Mouse (Mus musculus) stomach, embryonic 16.5 days (tissue): ENCODE measurements at regions not wholly inside any gene's neighbourhood (a gene's known extent, or its start where the extent isn't known, plus 50 kb on each side); places are given as distances from the start of the nearest gene placed in this dataset.

Source experiments
- ATAC-seq: fragments of 200-750 bp; cut with Nextera tagmentation; 2 replicates; pipeline ENCODE4 v1.8.0; 2017; ENCODE audit warnings: moderate number of reproducible peaks, moderate TSS enrichment; ENCODE audit not compliant: insufficient read depth, low FRiP score
- H3K27ac ChIP-seq: fragments of 300-500 bp; sonication (generic); 2 replicates; pipeline ENCODE4 v1.5.1; 2014; ENCODE audit warnings: low read length
- H3K27me3 ChIP-seq: fragments of 300-500 bp; sonication (generic); 2 replicates; pipeline ENCODE4 v1.6.1; 2014; ENCODE audit warnings: low read length, control low read depth, mixed read lengths; ENCODE audit not compliant: control insufficient read depth, insufficient read depth
- H3K36me3 ChIP-seq: fragments of 300-500 bp; sonication (generic); 2 replicates; pipeline ENCODE4 v1.6.1; 2014; ENCODE audit warnings: low read length; ENCODE audit not compliant: control insufficient read depth, insufficient read depth
- H3K4me1 ChIP-seq: fragments of 300-500 bp; sonication (generic); 2 replicates; pipeline ENCODE4 v1.6.1; 2014; ENCODE audit warnings: low read length, control low read depth, mixed read lengths; ENCODE audit not compliant: control insufficient read depth, insufficient read depth
- H3K4me2 ChIP-seq: fragments of 300-500 bp; sonication (generic); 2 replicates; pipeline ENCODE4 v1.6.1; 2014; ENCODE audit warnings: low read depth, low read length, mixed read lengths
- H3K4me3 ChIP-seq: fragments of 300-500 bp; sonication (generic); replicated peaks from 2 replicates; pipeline ENCODE4 v1.5.1; 2014; ENCODE audit warnings: mild to moderate bottlenecking, low read length
- H3K9ac ChIP-seq: fragments of 300-500 bp; sonication (generic); 2 replicates; pipeline ENCODE4 v1.6.1; 2014; ENCODE audit warnings: low read length
- H3K9me3 ChIP-seq: fragments of 300-500 bp; sonication (generic); replicated peaks from 2 replicates; pipeline ENCODE4 v1.6.1; 2016; ENCODE audit warnings: low read length, control low read depth; ENCODE audit not compliant: control insufficient read depth
- WGBS: fragments of 180-500 bp; shearing (Covaris S2); extraction: QIAGEN DNeasy Blood & Tissue Kit; methylation state at CpG from one replicate; pipeline ENCODE4 v1.1.7; 2014; 5-methylcytosine and 5-hydroxymethylcytosine counted together

- no peaks in the 10 kb centered on the region for H3K36me3 ChIP-seq
- WGBS: 58% methylated on average over 2 of the region's 2 CpGs
Measured at GRCm38 (mm10) chr1:73668691-73669090, 455.6 kb downstream of the Tns1 start.

DNA sequence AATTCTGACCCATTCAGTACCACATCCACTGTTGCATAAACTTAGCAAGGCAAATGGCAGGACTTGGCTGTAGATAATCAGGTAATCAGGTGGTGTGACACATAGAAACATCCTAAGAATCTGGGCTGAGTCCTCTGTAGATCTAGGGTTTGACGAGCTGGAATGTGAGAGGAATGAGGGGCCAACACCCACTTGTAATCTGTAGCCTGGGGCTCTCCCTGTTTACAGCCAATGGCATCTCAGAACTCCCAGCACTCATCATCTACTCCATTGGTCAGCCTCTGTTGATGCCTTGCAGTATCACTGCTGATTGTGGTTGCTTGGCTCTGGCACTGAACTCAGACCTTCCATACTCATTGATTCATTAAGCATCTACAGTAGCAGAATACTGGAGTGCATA, 460.7 kb downstream of the Tns1 start:
- Histone ChIP-seq H3K4me1 (no peaks in the 10 kb centered on the region), H3K4me2 (no peak overlapping the region), H3K27me3 (no peaks in the 10 kb centered on the region), H3K9ac (no peak overlapping the region), H3K36me3 (no peaks in the 10 kb centered on the region), H3K27ac (no peak overlapping the region), H3K9me3 (no peaks in the 10 kb centered on the region), H3K4me3 (no peak overlapping the region)
- no peak for ATAC-seq
- 43% methylated on average over 1 of the region's 1 CpGs for WGBS

More at GRCm38 (mm10) chr1:73668691-73669090, 455.6 kb downstream of the Tns1 start:
- no peaks in the 10 kb centered on the region for H3K27me3 ChIP-seq
- no peak overlapping the region for H3K9ac ChIP-seq
- no peaks in the 10 kb centered on the region for H3K4me1 ChIP-seq
- H3K4me2 ChIP-seq: no peak overlapping the region
- H3K9me3 ChIP-seq: no peaks in the 10 kb centered on the region
- no peak overlapping the region for H3K27ac ChIP-seq
- no peak for ATAC-seq
- H3K4me3 ChIP-seq: no peak overlapping the region

DNA sequence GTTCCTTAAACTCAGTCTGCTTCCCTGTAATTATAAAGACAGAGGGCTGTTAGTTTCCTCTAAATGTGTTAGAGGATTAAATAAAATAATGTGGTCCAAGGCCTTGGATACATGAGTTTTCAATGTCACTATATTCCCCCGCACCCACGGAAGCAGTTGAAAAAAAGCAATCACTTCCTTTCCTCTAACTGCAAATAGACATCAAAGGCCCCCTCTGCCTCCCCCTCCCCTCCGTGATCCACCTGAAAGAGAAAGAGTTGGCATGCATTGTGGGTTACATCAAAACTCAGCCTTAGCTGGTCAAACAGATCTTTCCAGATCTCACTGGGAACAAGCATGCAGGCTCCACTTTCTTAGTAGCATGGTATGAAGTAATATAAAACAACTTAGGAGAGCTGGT, 479.2 kb downstream of the Tns1 start:
- H3K27me3 ChIP-seq: no peaks in the 10 kb centered on the region
- H3K9ac ChIP-seq: no peak overlapping the region
- 0 out of 2 replicates have a peak overlapping the region, but pooled peaks have one; percentile 2 for H3K27ac ChIP-seq
- peaks cover 11% of the 10 kb centered on the region for H3K4me1 ChIP-seq
- H3K4me2 ChIP-seq: no peak overlapping the region
- H3K4me3 ChIP-seq: no peak overlapping the region
- WGBS: 66% methylated on average over 3 of the region's 3 CpGs
- H3K9me3 ChIP-seq: no peaks in the 10 kb centered on the region
- no peak for ATAC-seq
- H3K36me3 ChIP-seq: no peaks in the 10 kb centered on the region

- H3K9me3 ChIP-seq: no peaks in the 10 kb centered on the region
- 42% methylated on average over 5 of the region's 5 CpGs for WGBS
- H3K27ac ChIP-seq: peak overlapping the region; percentile 2; the same call in 1 of the 2 replicates
- ATAC-seq: peak; percentile 57; the same call in 1 of the 2 replicates
- no peaks in the 10 kb centered on the region for H3K36me3 ChIP-seq
- H3K27me3 ChIP-seq: no peaks in the 10 kb centered on the region
- H3K9ac ChIP-seq: no peak overlapping the region
- H3K4me2 ChIP-seq: no peak overlapping the region
- H3K4me1 ChIP-seq: peaks cover 11% of the 10 kb centered on the region
- H3K4me3 ChIP-seq: no peak overlapping the region
Measured at GRCm38 (mm10) chr1:73644394-73644793, 479.9 kb downstream of the Tns1 start.

DNA sequence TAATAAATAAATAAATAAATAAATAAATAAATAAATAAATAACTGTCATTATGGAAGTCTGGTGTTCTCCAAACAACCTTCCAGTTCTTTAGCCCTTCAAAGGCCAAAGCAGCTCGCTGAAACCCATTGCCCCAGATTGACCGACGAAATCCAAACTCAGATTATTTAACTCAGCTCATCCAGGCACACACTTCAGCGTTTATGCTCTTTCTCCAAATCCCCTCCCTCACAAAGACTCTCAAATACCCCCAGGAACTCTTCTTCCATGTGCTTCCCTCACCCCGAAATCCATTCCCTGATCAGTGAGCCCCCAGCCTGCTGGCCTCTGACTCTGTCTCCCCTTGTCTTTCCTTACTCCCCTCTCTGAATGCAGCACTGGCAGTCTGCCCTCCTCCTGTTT, 480.8 kb downstream of the Tns1 start:
- Histone ChIP-seq H3K9me3 (no peaks in the 10 kb centered on the region), H3K4me1 (peaks cover 11% of the 10 kb centered on the region), H3K4me3 (no peak overlapping the region), H3K9ac (no peak overlapping the region; the same call in 1 of the 2 replicates), H3K27me3 (no peaks in the 10 kb centered on the region), H3K4me2 (no peak overlapping the region), H3K27ac (no peak overlapping the region), H3K36me3 (no peaks in the 10 kb centered on the region)
- no peak for ATAC-seq
- 64% methylated on average over 5 of the region's 5 CpGs for WGBS

DNA sequence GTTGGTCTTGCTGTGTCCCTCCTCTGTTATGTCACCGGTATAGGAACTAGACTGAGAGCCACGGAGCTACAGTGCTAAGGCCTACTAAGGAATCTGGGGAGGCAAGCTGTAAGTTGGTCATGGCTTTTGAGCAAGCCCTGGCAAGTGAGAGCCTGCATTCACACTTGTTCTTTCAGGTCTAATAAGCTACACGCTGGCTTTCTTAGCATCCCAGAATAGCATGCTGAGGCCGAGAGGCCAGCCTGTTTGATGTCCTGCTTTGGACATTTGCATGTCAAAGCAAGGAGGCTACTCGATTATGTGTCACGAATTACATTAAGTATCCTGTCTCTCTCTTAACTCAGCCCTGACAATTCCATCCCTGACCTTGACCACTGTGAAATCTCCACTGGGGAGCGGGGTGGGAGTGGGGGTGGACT, 481.5 kb downstream of the Tns1 start:
- H3K4me2 ChIP-seq: no peak overlapping the region

DNA sequence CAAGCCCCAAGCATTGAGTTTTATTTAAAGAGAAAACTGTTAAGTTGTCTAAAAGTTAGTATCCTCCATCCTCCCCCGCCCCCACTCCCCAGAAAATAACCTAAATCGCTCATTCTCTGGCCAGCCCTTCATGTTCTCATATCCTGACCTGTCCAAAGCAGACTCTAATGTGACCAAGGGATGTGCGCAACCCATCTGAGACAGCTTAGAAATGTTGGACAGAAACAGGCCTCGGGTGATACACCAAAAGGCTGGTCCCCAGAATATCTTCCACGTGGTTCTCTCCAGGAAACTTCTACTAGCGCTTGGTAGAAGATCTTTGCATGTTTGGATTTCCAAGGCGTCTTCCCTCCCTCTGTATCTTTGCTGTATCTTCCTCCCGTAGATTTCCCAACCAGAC, 482.8 kb downstream of the Tns1 start:
- 81% methylated on average over 8 of the region's 8 CpGs for WGBS
- Histone ChIP-seq H3K9me3 (no peaks in the 10 kb centered on the region), H3K9ac (0 out of 2 replicates have a peak overlapping the region, but pooled peaks have one; percentile 19), H3K36me3 (no peaks in the 10 kb centered on the region), H3K4me3 (no peak overlapping the region), H3K4me2 (no peak overlapping the region), H3K27me3 (no peaks in the 10 kb centered on the region), H3K27ac (peak overlapping the region; percentile 69), H3K4me1 (peaks cover 11% of the 10 kb centered on the region)
- ATAC-seq: no peak

More for the DNA sequence above, 481.5 kb downstream of the Tns1 start:
- H3K27me3 ChIP-seq: no peaks in the 10 kb centered on the region
- H3K9ac ChIP-seq: no peak overlapping the region
- no peaks in the 10 kb centered on the region for H3K36me3 ChIP-seq
- WGBS: 63% methylated on average over 7 of the region's 7 CpGs
- H3K4me1 ChIP-seq: peaks cover 11% of the 10 kb centered on the region
- no peak overlapping the region for H3K27ac ChIP-seq
- no peak overlapping the region for H3K4me3 ChIP-seq
- no peaks in the 10 kb centered on the region for H3K9me3 ChIP-seq
- no peak for ATAC-seq

- Histone ChIP-seq H3K27ac (peak overlapping the region; percentile 69), H3K4me2 (no peak overlapping the region)
- 40% methylated on average over 12 of the region's 12 CpGs for WGBS
Measured at GRCm38 (mm10) chr1:73640726-73641451, 483.4 kb downstream of the Tns1 start.

DNA sequence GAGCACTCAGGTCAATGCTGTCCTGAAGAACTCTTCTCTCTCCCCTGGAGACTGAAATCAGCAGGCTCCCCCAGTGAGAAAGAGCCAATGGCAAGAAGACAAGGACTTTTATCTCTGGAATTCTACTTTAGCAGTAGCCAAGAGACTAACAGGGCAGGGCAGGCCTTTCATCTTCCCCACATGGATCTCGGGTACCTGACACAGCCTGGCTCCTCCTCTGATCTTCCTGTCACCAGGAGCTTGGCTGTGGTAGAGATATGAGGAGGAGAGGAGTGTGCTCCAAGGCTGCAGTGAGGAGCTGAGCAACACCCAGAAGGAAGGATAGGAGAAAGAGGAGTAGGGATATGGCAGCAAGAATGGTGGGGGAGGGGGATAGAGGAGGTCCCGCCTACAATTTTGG, 488.5 kb downstream of the Tns1 start:
- Histone ChIP-seq H3K4me1 (peaks cover 3% of the 10 kb centered on the region), H3K4me2 (no peak overlapping the region), H3K4me3 (no peak overlapping the region), H3K9me3 (no peaks in the 10 kb centered on the region), H3K36me3 (no peaks in the 10 kb centered on the region), H3K27me3 (no peaks in the 10 kb centered on the region), H3K27ac (no peak overlapping the region), H3K9ac (no peak overlapping the region)
- no peak for ATAC-seq
- WGBS: 59% methylated on average over 2 of the region's 2 CpGs

More at GRCm38 (mm10) chr1:73640726-73641451, 483.4 kb downstream of the Tns1 start:
- peak; percentile 46 for ATAC-seq
- H3K9me3 ChIP-seq: no peaks in the 10 kb centered on the region
- no peaks in the 10 kb centered on the region for H3K27me3 ChIP-seq
- H3K9ac ChIP-seq: 0 out of 2 replicates have a peak overlapping the region, but pooled peaks have one; percentile 20
- no peaks in the 10 kb centered on the region for H3K36me3 ChIP-seq
- peaks cover 11% of the 10 kb centered on the region for H3K4me1 ChIP-seq
- H3K4me3 ChIP-seq: no peak overlapping the region
